Mouse (Mus musculus): Measurements from ENCODE around the gene Mov10l1. TPM values are rescaled to one million over a fixed set of nuclear protein-coding genes. Genes with fewer than 3 reads are reported as not detected.

Gene Mov10l1
- polyA plus RNA-seq, 1 experiment, result not detected

DNA sequence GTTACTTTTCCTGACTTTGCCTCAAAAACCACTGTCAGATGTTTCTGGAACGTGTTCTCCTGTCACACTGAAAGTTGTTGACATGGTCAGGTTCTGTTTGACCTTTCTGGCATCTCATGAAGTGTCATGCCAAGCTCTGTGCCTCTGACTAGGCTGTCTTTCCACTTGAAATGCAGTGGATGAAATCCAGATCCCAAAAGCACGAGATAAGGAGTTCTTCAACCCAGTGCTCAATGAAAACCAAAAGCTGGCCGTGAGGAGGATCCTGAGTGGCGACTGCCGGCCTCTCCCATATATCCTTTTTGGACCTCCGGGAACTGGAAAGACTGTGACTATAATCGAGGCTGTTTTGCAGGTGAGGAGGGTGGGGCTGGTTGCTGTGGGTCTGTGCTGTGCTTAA is 37.4 kb downstream of the Mov10l1 start:
- peaks cover 63% of the 10 kb centered on the region for H3K27me3 ChIP-seq (ENCODE audit: control insufficient read depth, insufficient read depth, insufficient read length)
- TF ChIP-seq USF1 (IDR thresholded peaks at IDR 0.05; ENCODE audit: low read depth), result no peak
- no peak for TF ChIP-seq MYOG (IDR thresholded peaks at IDR 0.05; ENCODE audit: control insufficient read depth, extremely low read depth, insufficient read length)
- no peak for TF ChIP-seq CTCF (IDR thresholded peaks at IDR 0.05; ENCODE audit: control insufficient read depth, insufficient read depth, insufficient read length)
- no peak for TF ChIP-seq CEBPB (IDR thresholded peaks at IDR 0.05; ENCODE audit: low read depth)
- TF ChIP-seq MYOD1 (IDR thresholded peaks at IDR 0.05; ENCODE audit: control insufficient read depth, insufficient read length, low read depth), result no peak
- TF ChIP-seq FOSL1 (IDR thresholded peaks at IDR 0.05; ENCODE audit: insufficient read depth, low read length, poor library complexity, severe bottlenecking), result no peak
- no peak for TF ChIP-seq MAX (IDR thresholded peaks at IDR 0.05)
- no peaks in the 10 kb centered on the region for H3K79me3 ChIP-seq (ENCODE audit: low read depth)
- no peak overlapping the region for H3K4me3 ChIP-seq (ENCODE audit: insufficient read depth, poor library complexity, severe bottlenecking)
- no peaks in the 10 kb centered on the region for H3K36me3 ChIP-seq (ENCODE audit: control insufficient read depth, insufficient read depth)
- no peaks in the 10 kb centered on the region for H3K79me2 ChIP-seq (ENCODE audit: control insufficient read depth, insufficient read depth)
- H3ac ChIP-seq (ENCODE audit: control insufficient read depth, insufficient read length, low read depth), result no peak overlapping the region

- Histone ChIP-seq H3K4me3 (ENCODE audit: insufficient read depth, poor library complexity, severe bottlenecking) (no peak overlapping the region), H3K27me3 (ENCODE audit: control insufficient read depth, insufficient read depth, insufficient read length) (peaks cover 66% of the 10 kb centered on the region), H3K79me3 (ENCODE audit: low read depth) (no peaks in the 10 kb centered on the region), H3K79me2 (ENCODE audit: control insufficient read depth, insufficient read depth) (no peaks in the 10 kb centered on the region), H3K36me3 (ENCODE audit: control insufficient read depth, insufficient read depth) (no peaks in the 10 kb centered on the region), H3ac (ENCODE audit: control insufficient read depth, insufficient read length, low read depth) (no peak overlapping the region)
- TF ChIP-seq CTCF (IDR thresholded peaks at IDR 0.05; ENCODE audit: control insufficient read depth, insufficient read depth, insufficient read length), result no peak
- TF ChIP-seq MAX (IDR thresholded peaks at IDR 0.05), result no peak
- TF ChIP-seq MYOD1 (IDR thresholded peaks at IDR 0.05; ENCODE audit: control insufficient read depth, insufficient read length, low read depth), result no peak
- no peak for TF ChIP-seq FOSL1 (IDR thresholded peaks at IDR 0.05; ENCODE audit: insufficient read depth, low read length, poor library complexity, severe bottlenecking)
- TF ChIP-seq USF1 (IDR thresholded peaks at IDR 0.05; ENCODE audit: low read depth), result no peak
These were observed 37.8 kb downstream of the Mov10l1 start for GRCm38 (mm10) chr15:89020492-89020891.

DNA sequence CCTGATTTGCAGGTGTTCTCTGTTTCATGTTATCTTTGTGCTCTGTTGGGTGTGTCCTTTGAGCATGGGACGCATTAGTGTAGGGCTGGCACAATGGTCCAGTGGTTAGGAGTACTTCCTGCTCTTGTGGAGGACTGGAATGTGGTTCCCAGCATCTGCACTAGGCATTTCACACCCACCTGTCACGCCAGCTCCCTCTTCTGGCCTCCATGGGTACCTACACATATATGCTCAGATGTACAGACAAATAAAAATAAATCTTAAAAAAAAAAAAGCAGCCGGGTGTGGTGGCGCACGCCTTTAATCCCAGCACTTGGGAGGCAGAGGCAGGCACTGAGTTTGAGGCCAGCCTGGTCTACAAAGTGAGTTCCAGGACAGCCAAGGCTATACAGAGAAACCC is 61.7 kb downstream of the Mov10l1 start:
- TF ChIP-seq MYOG (IDR thresholded peaks at IDR 0.05; ENCODE audit: control insufficient read depth, extremely low read depth, insufficient read length), result no peak
- TF ChIP-seq MYOD1 (IDR thresholded peaks at IDR 0.05; ENCODE audit: control insufficient read depth, insufficient read length, low read depth), result no peak
- no peak for TF ChIP-seq USF1 (IDR thresholded peaks at IDR 0.05; ENCODE audit: low read depth)
- TF ChIP-seq MAX (IDR thresholded peaks at IDR 0.05), result no peak
- TF ChIP-seq CEBPB (IDR thresholded peaks at IDR 0.05; ENCODE audit: low read depth), result no peak
- no peak for TF ChIP-seq FOSL1 (IDR thresholded peaks at IDR 0.05; ENCODE audit: insufficient read depth, low read length, poor library complexity, severe bottlenecking)
- no peak for TF ChIP-seq CTCF (IDR thresholded peaks at IDR 0.05; ENCODE audit: control insufficient read depth, insufficient read depth, insufficient read length)

GRCm38 (mm10) chr15:89046356-89046755 is 63.6 kb downstream of the Mov10l1 start:
- no peak for TF ChIP-seq MAX (IDR thresholded peaks at IDR 0.05)
- no peak for TF ChIP-seq CTCF (IDR thresholded peaks at IDR 0.05; ENCODE audit: control insufficient read depth, insufficient read depth, insufficient read length)
- no peak for TF ChIP-seq CEBPB (IDR thresholded peaks at IDR 0.05; ENCODE audit: low read depth)
- TF ChIP-seq MYOG (IDR thresholded peaks at IDR 0.05; ENCODE audit: control insufficient read depth, extremely low read depth, insufficient read length), result no peak
- Histone ChIP-seq H3K79me3 (ENCODE audit: low read depth) (no peaks in the 10 kb centered on the region), H3ac (ENCODE audit: control insufficient read depth, insufficient read length, low read depth) (no peak overlapping the region), H3K27me3 (ENCODE audit: control insufficient read depth, insufficient read depth, insufficient read length) (peaks cover 4% of the 10 kb centered on the region), H3K36me3 (ENCODE audit: control insufficient read depth, insufficient read depth) (no peaks in the 10 kb centered on the region), H3K4me3 (ENCODE audit: insufficient read depth, poor library complexity, severe bottlenecking) (no peak overlapping the region), H3K79me2 (ENCODE audit: control insufficient read depth, insufficient read depth) (no peaks in the 10 kb centered on the region)

More for the DNA sequence above, 61.7 kb downstream of the Mov10l1 start:
- Histone ChIP-seq H3K79me3 (ENCODE audit: low read depth) (no peaks in the 10 kb centered on the region), H3ac (ENCODE audit: control insufficient read depth, insufficient read length, low read depth) (no peak overlapping the region), H3K36me3 (ENCODE audit: control insufficient read depth, insufficient read depth) (no peaks in the 10 kb centered on the region), H3K27me3 (ENCODE audit: control insufficient read depth, insufficient read depth, insufficient read length) (peaks cover 4% of the 10 kb centered on the region), H3K79me2 (ENCODE audit: control insufficient read depth, insufficient read depth) (no peaks in the 10 kb centered on the region), H3K4me3 (ENCODE audit: insufficient read depth, poor library complexity, severe bottlenecking) (no peak overlapping the region)

- TF ChIP-seq MAX (IDR thresholded peaks at IDR 0.05) (no peak), FOSL1 (IDR thresholded peaks at IDR 0.05; ENCODE audit: insufficient read depth, low read length, poor library complexity, severe bottlenecking) (no peak), CTCF (IDR thresholded peaks at IDR 0.05; ENCODE audit: control insufficient read depth, insufficient read depth, insufficient read length) (no peak), CEBPB (IDR thresholded peaks at IDR 0.05; ENCODE audit: low read depth) (no peak), MYOG (IDR thresholded peaks at IDR 0.05; ENCODE audit: control insufficient read depth, extremely low read depth, insufficient read length) (no peak), USF1 (IDR thresholded peaks at IDR 0.05; ENCODE audit: low read depth) (no peak), MYOD1 (IDR thresholded peaks at IDR 0.05; ENCODE audit: control insufficient read depth, insufficient read length, low read depth) (no peak)
- Histone ChIP-seq H3K27me3 (ENCODE audit: control insufficient read depth, insufficient read depth, insufficient read length) (peaks cover 57% of the 10 kb centered on the region), H3K79me2 (ENCODE audit: control insufficient read depth, insufficient read depth) (no peaks in the 10 kb centered on the region), H3K4me3 (ENCODE audit: insufficient read depth, poor library complexity, severe bottlenecking) (no peak overlapping the region), H3ac (ENCODE audit: control insufficient read depth, insufficient read length, low read depth) (no peak overlapping the region), H3K79me3 (ENCODE audit: low read depth) (no peaks in the 10 kb centered on the region), H3K36me3 (ENCODE audit: control insufficient read depth, insufficient read depth) (no peaks in the 10 kb centered on the region)
These were observed 72.0 kb downstream of the Mov10l1 start for GRCm38 (mm10) chr15:89054666-89055065.

GRCm38 (mm10) chr15:89058736-89059135 is 76.0 kb downstream of the Mov10l1 start:
- no peak overlapping the region for H3ac ChIP-seq (ENCODE audit: control insufficient read depth, insufficient read length, low read depth)
- peaks cover 80% of the 10 kb centered on the region for H3K27me3 ChIP-seq (ENCODE audit: control insufficient read depth, insufficient read depth, insufficient read length)
- H3K79me2 ChIP-seq (ENCODE audit: control insufficient read depth, insufficient read depth), result no peaks in the 10 kb centered on the region
- no peaks in the 10 kb centered on the region for H3K36me3 ChIP-seq (ENCODE audit: control insufficient read depth, insufficient read depth)
- H3K4me3 ChIP-seq (ENCODE audit: insufficient read depth, poor library complexity, severe bottlenecking), result no peak overlapping the region
- H3K79me3 ChIP-seq (ENCODE audit: low read depth), result no peaks in the 10 kb centered on the region
- TF ChIP-seq MYOG (IDR thresholded peaks at IDR 0.05; ENCODE audit: control insufficient read depth, extremely low read depth, insufficient read length) (no peak), CEBPB (IDR thresholded peaks at IDR 0.05; ENCODE audit: low read depth) (no peak), MYOD1 (IDR thresholded peaks at IDR 0.05; ENCODE audit: control insufficient read depth, insufficient read length, low read depth) (no peak), CTCF (IDR thresholded peaks at IDR 0.05; ENCODE audit: control insufficient read depth, insufficient read depth, insufficient read length) (no peak), MAX (IDR thresholded peaks at IDR 0.05) (no peak), FOSL1 (IDR thresholded peaks at IDR 0.05; ENCODE audit: insufficient read depth, low read length, poor library complexity, severe bottlenecking) (no peak), USF1 (IDR thresholded peaks at IDR 0.05; ENCODE audit: low read depth) (no peak)

All from C2C12 (cell line).